9 mouse cellular contexts compared by ENCODE assay signal in genomic region chr7:24890281-24891216, GRCm38 (mm10). TPM values are rescaled to one million over a fixed set of nuclear protein-coding genes. Genes with fewer than 3 reads are reported as not detected.
DNase-seq lines count a peak whose midpoint lies in the region; ATAC-seq lines count a peak whose summit lies in the region.
"Had no signal": no experiment of that assay in that cellular context is flagged by ENCODE, and none has a peak within 500 bp of the region (broad histone marks: within the 10 kb centered on the region; RNA-seq: fewer than 3 reads in every experiment).

No protein-coding gene starts in this region.

- peaks cover 13% of the 10 kb centered on the region for H3K4me1 ChIP-seq in embryonic facial prominence, embryonic 14.5 days (ENCODE audit: control insufficient read depth, insufficient read depth, low read length)
- peaks cover 23% of the 10 kb centered on the region for H3K4me1 ChIP-seq in heart, embryonic 12.5 days (replicated peaks)
- peaks cover 35% of the 10 kb centered on the region for H3K4me1 ChIP-seq in kidney, embryonic 16.5 days (ENCODE audit: insufficient read depth, low read length)
- peaks cover 36% of the 10 kb centered on the region for H3K4me1 ChIP-seq in liver, embryonic 15.5 days (replicated peaks)
- peaks cover 15% of the 10 kb centered on the region for H3K4me1 ChIP-seq in neural tube, embryonic 14.5 days (ENCODE audit: control insufficient read depth, insufficient read depth, low read length)

- peaks cover 61% of the 10 kb centered on the region for H3K36me3 ChIP-seq in embryonic facial prominence, embryonic 14.5 days (ENCODE audit: control insufficient read depth, insufficient read depth, low read length)
- peaks cover 58% of the 10 kb centered on the region for H3K36me3 ChIP-seq in heart, embryonic 12.5 days
- peaks cover 51% of the 10 kb centered on the region for H3K36me3 ChIP-seq in kidney, embryonic 16.5 days (ENCODE audit: insufficient read depth, low read length)
- H3K36me3 ChIP-seq in liver, embryonic 15.5 days (replicated peaks): peaks cover 57% of the 10 kb centered on the region
- peaks cover 37% of the 10 kb centered on the region for H3K36me3 ChIP-seq in neural tube, embryonic 14.5 days (ENCODE audit: control insufficient read depth, insufficient read depth, low read length)

- no peak overlapping the region for H3K27ac ChIP-seq in embryonic facial prominence, embryonic 14.5 days (replicated peaks; ENCODE audit: low read depth, low read length)
- 0 out of 2 replicates have a peak overlapping the region, but pooled peaks have one; percentile 20 for H3K27ac ChIP-seq in heart, embryonic 12.5 days (ENCODE audit: poor library complexity, severe bottlenecking)
- H3K27ac ChIP-seq in kidney, embryonic 16.5 days (ENCODE audit: low read length): peak overlapping the region; percentile 73
- H3K27ac ChIP-seq in liver, embryonic 15.5 days (replicated peaks): peak overlapping the region; percentile 16
- no peak overlapping the region for H3K27ac ChIP-seq in neural tube, embryonic 14.5 days (ENCODE audit: low read depth, low read length)

- no peak overlapping the region for H3K4me2 ChIP-seq in embryonic facial prominence, embryonic 14.5 days (ENCODE audit: low read depth, low read length)
- H3K4me2 ChIP-seq in heart, embryonic 12.5 days: no peak overlapping the region
- no peak overlapping the region for H3K4me2 ChIP-seq in kidney, embryonic 16.5 days (replicated peaks; ENCODE audit: low read depth, low read length)
- H3K4me2 ChIP-seq in liver, embryonic 15.5 days: no peak overlapping the region
- H3K4me2 ChIP-seq in neural tube, embryonic 14.5 days (ENCODE audit: low read depth, low read length): no peak overlapping the region

- ATAC-seq in embryonic facial prominence, embryonic 14.5 days (ENCODE audit: low read depth): peak; percentile 58
- ATAC-seq in heart, embryonic 12.5 days (ENCODE audit: insufficient number of reproducible peaks, low FRiP score): peak; percentile 48
- peak; percentile 65 for ATAC-seq in kidney, embryonic 16.5 days (ENCODE audit: low FRiP score, low TSS enrichment)
- peak; percentile 50 for ATAC-seq in liver, embryonic 15.5 days (ENCODE audit: insufficient read depth)
- peak; percentile 59 for ATAC-seq in neural tube, embryonic 14.5 days (ENCODE audit: low read depth)

- H3K9me3 ChIP-seq in embryonic facial prominence, embryonic 14.5 days (ENCODE audit: control insufficient read depth, low read length): no peaks in the 10 kb centered on the region
- H3K9me3 ChIP-seq in heart, embryonic 12.5 days (replicated peaks): no peaks in the 10 kb centered on the region
- H3K9me3 ChIP-seq in kidney, embryonic 16.5 days (ENCODE audit: low read length): no peaks in the 10 kb centered on the region
- no peaks in the 10 kb centered on the region for H3K9me3 ChIP-seq in liver, embryonic 15.5 days (replicated peaks)
- no peaks in the 10 kb centered on the region for H3K9me3 ChIP-seq in neural tube, embryonic 14.5 days (ENCODE audit: control insufficient read depth, low read length)

- peak; percentile 90 for DNase-seq in CD4-positive, CD25-positive, alpha-beta regulatory T cell, adult 2 months (ENCODE audit: low read depth, low spot score)
- DNase-seq in adrenal gland, postnatal 36 days: peak; percentile 73 to 81
- peak; percentile 89 for DNase-seq in embryonic facial prominence, embryonic 14.5 days (ENCODE audit: low spot score)
- peak; percentile 49 for DNase-seq in telencephalon, adult 2 months (ENCODE audit: low read depth, low spot score)

- 33% methylated on average over 10 of the region's 10 CpGs for WGBS in embryonic facial prominence, embryonic 14.5 days
- WGBS in heart, embryonic 12.5 days: 27% methylated on average over 10 of the region's 10 CpGs
- 29% methylated on average over 10 of the region's 10 CpGs for WGBS in kidney, embryonic 16.5 days
- WGBS in liver, embryonic 15.5 days (ENCODE audit: insufficient replicate concordance): 23% methylated on average over 10 of the region's 10 CpGs
- 28% methylated on average over 10 of the region's 10 CpGs for WGBS in neural tube, embryonic 14.5 days

- no peak overlapping the region for H3K4me3 ChIP-seq in embryonic facial prominence, embryonic 14.5 days (ENCODE audit: low read depth, low read length)
- no peak overlapping the region for H3K4me3 ChIP-seq in heart, embryonic 12.5 days
- H3K4me3 ChIP-seq in kidney, embryonic 16.5 days (ENCODE audit: low read length): no peak overlapping the region
- no peak overlapping the region for H3K4me3 ChIP-seq in liver, embryonic 15.5 days (replicated peaks)
- no peak overlapping the region for H3K4me3 ChIP-seq in neural tube, embryonic 14.5 days (ENCODE audit: low read depth, low read length)

- no peaks in the 10 kb centered on the region for H3K27me3 ChIP-seq in embryonic facial prominence, embryonic 14.5 days (replicated peaks; ENCODE audit: control insufficient read depth, insufficient read depth, low read length)
- no peaks in the 10 kb centered on the region for H3K27me3 ChIP-seq in heart, embryonic 12.5 days (replicated peaks)
- no peaks in the 10 kb centered on the region for H3K27me3 ChIP-seq in kidney, embryonic 16.5 days (ENCODE audit: insufficient read depth, low read length)
- no peaks in the 10 kb centered on the region for H3K27me3 ChIP-seq in liver, embryonic 15.5 days
- no peaks in the 10 kb centered on the region for H3K27me3 ChIP-seq in neural tube, embryonic 14.5 days (ENCODE audit: control insufficient read depth, insufficient read depth, low read length)

- H3K9ac ChIP-seq in embryonic facial prominence, embryonic 14.5 days (ENCODE audit: low read depth, low read length): no peak overlapping the region
- H3K9ac ChIP-seq in heart, embryonic 12.5 days: no peak overlapping the region
- H3K9ac ChIP-seq in kidney, embryonic 16.5 days (replicated peaks; ENCODE audit: low read length): no peak overlapping the region
- no peak overlapping the region for H3K9ac ChIP-seq in liver, embryonic 15.5 days
- H3K9ac ChIP-seq in neural tube, embryonic 14.5 days (replicated peaks; ENCODE audit: low read depth, low read length): no peak overlapping the region

RNA-seq across cellular contexts. Expression of gene Rps19, which starts 6.4 kb away (rescaled TPM):
- total RNA-seq in adrenal gland, postnatal 36 days (2021): 1,000 to 10,000 TPM in 1 of 2 experiments, 100 to 1,000 TPM in 1; 964 to 1,011 TPM
- polyA plus RNA-seq in embryonic facial prominence, embryonic 14.5 days (2014; fragmentation: Nextera tagmentation; extraction: Ambion mirVana): 3,017 and 3,062 TPM in 2 replicates
- polyA plus RNA-seq in heart, embryonic 12.5 days (2016; fragmentation: Nextera tagmentation; extraction: Ambion mirVana): 1,145 and 1,216 TPM in 2 replicates
- 2,217 and 2,364 TPM in 2 replicates for polyA plus RNA-seq in kidney, embryonic 16.5 days (2015; fragmentation: Nextera tagmentation; extraction: Ambion mirVana)
- 1,016 and 1,167 TPM in 2 replicates for polyA plus RNA-seq in liver, embryonic 15.5 days (2015; fragmentation: Nextera tagmentation; extraction: Ambion mirVana)
- 1,219 and 1,260 TPM in 2 replicates for polyA plus RNA-seq in neural tube, embryonic 14.5 days (2014; fragmentation: Nextera tagmentation; extraction: Ambion mirVana)

RNA-seq across cellular contexts. Expression of gene Cd79a, which starts 6.6 kb away (rescaled TPM):
- under 1 TPM; 0.20 to 0.26 TPM for total RNA-seq in adrenal gland, postnatal 36 days (2021)
- polyA plus RNA-seq in embryonic facial prominence, embryonic 14.5 days (2014; fragmentation: Nextera tagmentation; extraction: Ambion mirVana): 0.35 and 0.60 TPM in 2 replicates
- polyA plus RNA-seq in heart, embryonic 12.5 days (2016; fragmentation: Nextera tagmentation; extraction: Ambion mirVana): 0.15 TPM in 1 of 2 replicates, not detected in the other
- 1.8 and 2.0 TPM in 2 replicates for polyA plus RNA-seq in kidney, embryonic 16.5 days (2015; fragmentation: Nextera tagmentation; extraction: Ambion mirVana)
- polyA plus RNA-seq in liver, embryonic 15.5 days (2015; fragmentation: Nextera tagmentation; extraction: Ambion mirVana): 6.0 and 7.2 TPM in 2 replicates
- 0.16 and 0.18 TPM in 2 replicates for polyA plus RNA-seq in neural tube, embryonic 14.5 days (2014; fragmentation: Nextera tagmentation; extraction: Ambion mirVana)

RNA-seq across cellular contexts. Expression of gene Arhgef1, which starts 12.2 kb away (rescaled TPM):
- 10 to 100 TPM; 79.5 to 91.5 TPM for total RNA-seq in adrenal gland, postnatal 36 days (2021)
- 86.7 and 89.3 TPM in 2 replicates for polyA plus RNA-seq in embryonic facial prominence, embryonic 14.5 days (2014; fragmentation: Nextera tagmentation; extraction: Ambion mirVana)
- 82.7 and 83.0 TPM in 2 replicates for polyA plus RNA-seq in heart, embryonic 12.5 days (2016; fragmentation: Nextera tagmentation; extraction: Ambion mirVana)
- 94.7 and 105 TPM in 2 replicates for polyA plus RNA-seq in kidney, embryonic 16.5 days (2015; fragmentation: Nextera tagmentation; extraction: Ambion mirVana)
- polyA plus RNA-seq in liver, embryonic 15.5 days (2015; fragmentation: Nextera tagmentation; extraction: Ambion mirVana): 41.7 and 46.4 TPM in 2 replicates
- 65.6 and 71.6 TPM in 2 replicates for polyA plus RNA-seq in neural tube, embryonic 14.5 days (2014; fragmentation: Nextera tagmentation; extraction: Ambion mirVana)

RNA-seq across cellular contexts. Expression of gene Dmrtc2, which starts 20.7 kb away (rescaled TPM):
- not detected for total RNA-seq in adrenal gland, postnatal 36 days (2021)
- polyA plus RNA-seq in embryonic facial prominence, embryonic 14.5 days (2014; fragmentation: Nextera tagmentation; extraction: Ambion mirVana): not detected in 2 replicates
- not detected in 2 replicates for polyA plus RNA-seq in heart, embryonic 12.5 days (2016; fragmentation: Nextera tagmentation; extraction: Ambion mirVana)
- polyA plus RNA-seq in kidney, embryonic 16.5 days (2015; fragmentation: Nextera tagmentation; extraction: Ambion mirVana): not detected in 2 replicates
- polyA plus RNA-seq in liver, embryonic 15.5 days (2015; fragmentation: Nextera tagmentation; extraction: Ambion mirVana): not detected in 2 replicates
- polyA plus RNA-seq in neural tube, embryonic 14.5 days (2014; fragmentation: Nextera tagmentation; extraction: Ambion mirVana): 0.22 TPM in 1 of 2 replicates, not detected in the other
- total RNA-seq: gastrocnemius, adult 8-10 months had no signal

RNA-seq across cellular contexts. Expression of gene Lypd4, which starts 20.8 kb away (rescaled TPM):
- not detected for total RNA-seq in adrenal gland, postnatal 36 days (2021)
- not detected in 2 replicates for polyA plus RNA-seq in embryonic facial prominence, embryonic 14.5 days (2014; fragmentation: Nextera tagmentation; extraction: Ambion mirVana)
- polyA plus RNA-seq in heart, embryonic 12.5 days (2016; fragmentation: Nextera tagmentation; extraction: Ambion mirVana): not detected in 2 replicates
- not detected in 2 replicates for polyA plus RNA-seq in kidney, embryonic 16.5 days (2015; fragmentation: Nextera tagmentation; extraction: Ambion mirVana)
- not detected in 2 replicates for polyA plus RNA-seq in liver, embryonic 15.5 days (2015; fragmentation: Nextera tagmentation; extraction: Ambion mirVana)
- polyA plus RNA-seq in neural tube, embryonic 14.5 days (2014; fragmentation: Nextera tagmentation; extraction: Ambion mirVana): not detected in 2 replicates
- total RNA-seq: gastrocnemius, adult 8-10 months had no signal

Comparison
In these comparisons a context has a peak if more than half of its experiments do, and no peak if none do; other contexts are left out.
1. H3K27ac ChIP-seq: peak in heart, embryonic 12.5 days (single experiment), kidney, embryonic 16.5 days (single experiment) and liver, embryonic 15.5 days (single experiment); none in embryonic facial prominence, embryonic 14.5 days (single experiment) and neural tube, embryonic 14.5 days (single experiment).
2. Peak in every context shown above with its lines, with median percentiles within 50 percentile points of each other: DNase-seq and ATAC-seq.